Mouse (Mus musculus) left cerebral cortex, adult 11 months (tissue): ENCODE measurements around the gene Olfr522.

Experiments
- DNase-seq: peaks from one replicate; pipeline ENCODE4 v3.0.0; 2022; ENCODE audit warnings: low spot score

Olfr522 gene

GRCm38 (mm10) chr7:140164664-140165063 is at the start of gene Olfr522:
Gene Olfr522, minus strand, starts transcription at chr7:140164764.
- DNase-seq: no peak

GRCm38 (mm10) chr7:140213841-140214240 is 49.3 kb upstream of the Olfr522 start:
- no peak for DNase-seq

GRCm38 (mm10) chr7:140208677-140209076 is 44.1 kb upstream of the Olfr522 start:
- DNase-seq: no peak

- no peak for DNase-seq
Observed at GRCm38 (mm10) chr7:140208153-140208552, 43.6 kb upstream of the Olfr522 start.

- no peak for DNase-seq
Observed at GRCm38 (mm10) chr7:140206904-140207303, 42.3 kb upstream of the Olfr522 start.

GRCm38 (mm10) chr7:140205864-140206263 is 41.3 kb upstream of the Olfr522 start, which contains the start of gene Olfr524:
Gene Olfr524, minus strand, starts transcription at chr7:140205964.
- DNase-seq: no peak

GRCm38 (mm10) chr7:140201090-140201489 is 36.5 kb upstream of the Olfr522 start:
- no peak for DNase-seq

- DNase-seq: no peak
Observed at GRCm38 (mm10) chr7:140196002-140196401, 31.4 kb upstream of the Olfr522 start.

- DNase-seq: no peak
Observed at GRCm38 (mm10) chr7:140194031-140194430, 29.5 kb upstream of the Olfr522 start.

GRCm38 (mm10) chr7:140192851-140193250 is 28.3 kb upstream of the Olfr522 start:
- DNase-seq: no peak

- no peak for DNase-seq
Observed at GRCm38 (mm10) chr7:140192445-140192844, 27.9 kb upstream of the Olfr522 start.

GRCm38 (mm10) chr7:140190435-140190834 is 25.9 kb upstream of the Olfr522 start:
- DNase-seq: no peak

GRCm38 (mm10) chr7:140188391-140189328 is 24.1 kb upstream of the Olfr522 start:
- no peak for DNase-seq

- no peak for DNase-seq
Observed at GRCm38 (mm10) chr7:140187721-140188390, 23.3 kb upstream of the Olfr522 start.

GRCm38 (mm10) chr7:140186646-140187620 is 22.4 kb upstream of the Olfr522 start:
- DNase-seq: no peak

- DNase-seq: no peak
Observed at GRCm38 (mm10) chr7:140184206-140184605, 19.6 kb upstream of the Olfr522 start.

GRCm38 (mm10) chr7:140180692-140181091 is 16.1 kb upstream of the Olfr522 start:
- DNase-seq: no peak

GRCm38 (mm10) chr7:140179176-140179575 is 14.6 kb upstream of the Olfr522 start:
- DNase-seq: no peak

GRCm38 (mm10) chr7:140172936-140173335 is 8.4 kb upstream of the Olfr522 start, which contains the start of gene Olfr523:
Gene Olfr523, plus strand, starts transcription at chr7:140173217.
- DNase-seq: no peak

- no peak for DNase-seq
Observed at GRCm38 (mm10) chr7:140170863-140171262, 6.3 kb upstream of the Olfr522 start.

GRCm38 (mm10) chr7:140169386-140169785 is 4.8 kb upstream of the Olfr522 start:
- DNase-seq: no peak

- DNase-seq: no peak
Observed at GRCm38 (mm10) chr7:140167950-140168349, 3.4 kb upstream of the Olfr522 start.
